Mouse (Mus musculus) cerebellum, adult 2 months (tissue): ENCODE measurements around the gene Timp2. TPM values are rescaled to one million over a fixed set of nuclear protein-coding genes. Genes with fewer than 3 reads are reported as not detected.

ENCODE experiments used
- DNase-seq, 2 experiments: peaks; one replicate each; pipeline ENCODE4 v3.0.0; 2021
- H3K27ac ChIP-seq: fragments of 200-500 bp; 2 replicates; pipeline ENCODE4 v1.5.1; 2012; ENCODE audit warnings: low read length, control low read depth, inconsistent platforms; ENCODE audit not compliant: insufficient read depth
- H3K27me3 ChIP-seq: fragments of 200-500 bp; 2 replicates; pipeline ENCODE4 v1.6.1; 2012; ENCODE audit warnings: inconsistent platforms, mild to moderate bottlenecking, low read length, moderate library complexity; ENCODE audit not compliant: control insufficient read depth, insufficient read depth
- H3K4me1 ChIP-seq: fragments of 200-500 bp; 2 replicates; pipeline ENCODE4 v1.6.1; 2011; ENCODE audit warnings: low read length; ENCODE audit not compliant: control insufficient read depth, insufficient read depth
- H3K4me3 ChIP-seq: fragments of 200-500 bp; replicated peaks from 2 replicates; pipeline ENCODE3; 2011; ENCODE audit warnings: mild to moderate bottlenecking, low read depth, low read length, control low read depth; ENCODE audit not compliant: insufficient read depth
- CTCF ChIP-seq: fragments of 200-500 bp; IDR thresholded peaks from 2 replicates; pipeline ENCODE4 v1.5.1; 2011; ENCODE audit warnings: low read depth, mild to moderate bottlenecking, control low read depth, low read length, moderate library complexity, borderline replicate concordance; ENCODE audit not compliant: insufficient read depth
- POLR2A ChIP-seq: fragments of 200-500 bp; IDR thresholded peaks from 2 replicates; pipeline ENCODE4 v1.6.1; 2011; ENCODE audit warnings: low read length, control low read depth, borderline replicate concordance; ENCODE audit not compliant: insufficient read depth
- WGBS: fragments of 180-500 bp; shearing (Covaris S2); methylation state at CpG from one replicate; pipeline ENCODE4 v1.1.7; 2018; 5-methylcytosine and 5-hydroxymethylcytosine counted together
- polyA plus RNA-seq: library from polyadenylated mRNA; depleted of rRNA; stranded (reverse); fragments of >200 nt; gene quantifications from 2 replicates; pipeline ENCODE4 v1.2.3, GENCODE M21; 2012

Timp2 gene
- polyA plus RNA-seq, 1 experiment, result 137 TPM

DNA sequence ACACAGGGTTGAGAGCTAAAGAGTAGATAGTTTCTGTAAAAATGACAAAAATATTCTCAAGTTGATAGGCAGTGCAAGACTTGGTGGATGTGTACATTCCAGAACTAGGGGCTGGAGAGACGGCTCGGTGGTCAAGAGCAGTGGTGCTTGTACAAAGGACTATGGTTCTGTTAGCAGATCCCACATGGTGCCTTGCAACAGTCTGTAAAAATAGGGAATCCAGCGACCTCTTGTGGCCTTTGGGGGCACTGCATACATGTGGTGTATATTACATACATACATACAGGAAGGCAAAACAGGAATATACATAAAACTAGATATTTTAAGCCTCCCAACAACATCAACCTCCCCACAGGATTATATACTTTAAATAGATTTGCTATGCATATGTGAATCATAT is 12.8 kb upstream of the Timp2 start:
- TF ChIP-seq CTCF (no peak), POLR2A (no peak)
- H3K4me1 ChIP-seq, result peaks cover 6% of the 10 kb centered on the region
- DNase-seq, result no peak
- H3K4me3 ChIP-seq, result no peak overlapping the region
- no peaks in the 10 kb centered on the region for H3K27me3 ChIP-seq
- no peak overlapping the region for H3K27ac ChIP-seq
- 67% methylated on average over 3 of the region's 3 CpGs for WGBS

DNA sequence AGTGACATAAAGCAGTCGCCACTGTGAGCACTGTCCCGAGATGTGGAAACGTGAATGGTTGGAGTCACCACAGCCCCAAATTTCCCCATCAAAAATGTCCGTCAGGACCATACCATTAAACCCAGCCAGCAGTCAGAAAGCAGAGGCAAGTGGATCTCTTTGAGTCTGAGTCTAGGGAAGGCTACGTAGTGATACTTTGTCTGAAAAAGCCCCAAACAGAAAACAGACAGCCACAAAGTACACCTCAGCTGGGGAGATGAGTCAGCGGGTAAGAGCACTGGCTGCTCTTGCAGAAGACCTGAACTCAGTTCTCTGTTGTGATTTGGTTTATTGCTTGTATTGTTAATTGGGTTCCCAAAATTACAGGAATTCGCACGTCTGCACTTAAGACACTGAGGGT is 11.0 kb upstream of the Timp2 start:
- TF ChIP-seq POLR2A, result no peak
- no peak for TF ChIP-seq CTCF
- H3K4me1 ChIP-seq, result peaks cover 11% of the 10 kb centered on the region
- H3K4me3 ChIP-seq, result no peak overlapping the region
- 92% methylated on average over 8 of the region's 8 CpGs for WGBS
- no peak for DNase-seq
- H3K27ac ChIP-seq, result no peak overlapping the region
- H3K27me3 ChIP-seq, result no peaks in the 10 kb centered on the region

DNA sequence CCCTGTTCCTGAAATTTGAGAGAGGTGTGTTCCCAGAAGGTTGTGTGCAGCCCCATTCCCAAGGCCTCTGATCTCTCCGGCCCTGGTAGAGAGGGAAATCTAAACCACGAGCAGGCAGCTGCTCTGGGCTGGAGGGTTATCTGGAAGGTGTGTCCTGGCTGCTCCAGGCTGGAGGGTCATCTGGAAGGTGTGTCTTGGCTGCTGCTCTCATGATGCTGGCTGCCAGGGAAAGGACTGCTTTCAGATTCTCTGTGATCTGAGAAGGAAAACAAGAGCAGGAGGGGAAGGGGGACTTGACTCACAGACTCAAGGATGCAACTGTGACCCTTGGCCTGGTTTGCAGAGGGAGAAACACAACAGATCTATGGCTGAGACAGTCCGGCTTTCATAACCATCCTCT is 10.6 kb upstream of the Timp2 start:
- TF ChIP-seq CTCF, result no peak
- TF ChIP-seq POLR2A, result no peak
- no peak for DNase-seq
- 77% methylated on average over 3 of the region's 3 CpGs for WGBS
- Histone ChIP-seq H3K27me3 (no peaks in the 10 kb centered on the region), H3K27ac (no peak overlapping the region), H3K4me1 (peaks cover 12% of the 10 kb centered on the region), H3K4me3 (no peak overlapping the region)

DNA sequence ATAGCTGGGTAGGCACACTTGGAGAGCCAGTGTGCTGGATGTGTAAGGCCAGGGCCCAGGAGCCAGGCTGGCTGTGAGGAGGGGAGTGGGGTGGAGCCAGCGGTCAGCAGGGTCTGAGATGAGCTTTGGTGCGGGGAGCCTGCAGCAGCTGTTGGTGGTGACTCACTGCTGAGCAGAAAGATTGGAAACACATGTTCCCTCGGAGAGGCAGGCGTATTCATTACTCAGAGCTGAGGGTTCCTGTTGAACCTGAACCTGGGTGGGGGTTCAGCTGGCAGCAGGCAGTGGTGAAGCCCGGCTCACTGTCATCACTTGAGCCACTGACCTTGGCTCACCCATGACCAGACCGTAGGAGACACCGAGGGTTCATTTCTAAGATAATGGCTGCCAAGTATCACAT is 9.6 kb upstream of the Timp2 start:
- H3K27me3 ChIP-seq, result no peaks in the 10 kb centered on the region
- no peak for DNase-seq
- TF ChIP-seq CTCF (no peak), POLR2A (no peak)

GRCm38 (mm10) chr11:118364021-118364420 is 8.5 kb upstream of the Timp2 start:
- TF ChIP-seq POLR2A (no peak), CTCF (no peak)
- Histone ChIP-seq H3K27ac (no peak overlapping the region), H3K27me3 (no peaks in the 10 kb centered on the region), H3K4me1 (peaks cover 19% of the 10 kb centered on the region), H3K4me3 (no peak overlapping the region)
- DNase-seq, result no peak
- WGBS, result 80% methylated on average over 4 of the region's 4 CpGs

More for the DNA sequence above, 9.6 kb upstream of the Timp2 start:
- Histone ChIP-seq H3K27ac (no peak overlapping the region), H3K4me3 (no peak overlapping the region), H3K4me1 (peaks cover 19% of the 10 kb centered on the region)
- WGBS, result 58% methylated on average over 7 of the region's 7 CpGs

DNA sequence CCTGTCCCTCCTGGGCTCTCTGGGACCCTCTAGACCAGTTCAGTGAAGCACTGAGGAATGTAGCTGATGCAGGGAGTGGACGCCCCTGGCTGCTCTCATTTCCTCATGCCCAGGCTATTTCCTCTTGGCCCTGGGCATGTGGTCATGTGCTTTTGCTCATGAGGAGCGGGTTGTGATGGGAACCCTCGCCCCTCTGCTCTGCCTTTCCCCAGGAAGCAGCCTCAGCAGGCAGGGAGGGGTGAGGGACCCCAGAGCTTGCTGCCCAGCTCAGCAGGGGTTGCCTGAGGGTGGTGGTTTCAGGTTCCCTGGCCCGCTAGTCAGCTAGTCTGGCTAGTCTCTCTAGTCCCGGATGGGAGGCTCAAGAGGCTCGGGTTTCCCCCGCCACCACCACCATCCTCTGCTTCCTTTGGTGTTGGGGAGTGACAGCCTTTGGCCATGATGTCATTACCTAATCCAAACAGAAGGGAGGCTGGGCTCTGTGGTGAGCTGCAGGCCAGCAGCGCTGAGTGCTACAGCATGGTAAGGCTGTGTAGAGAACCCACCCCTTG is 7.5 kb upstream of the Timp2 start:
- H3K4me3 ChIP-seq, result no peak overlapping the region
- WGBS, result 38% methylated on average over 8 of the region's 8 CpGs
- TF ChIP-seq POLR2A (no peak), CTCF (no peak)
- DNase-seq, result no peak
- H3K4me1 ChIP-seq, result peaks cover 19% of the 10 kb centered on the region
- no peaks in the 10 kb centered on the region for H3K27me3 ChIP-seq
- no peak overlapping the region for H3K27ac ChIP-seq

GRCm38 (mm10) chr11:118362501-118362900 is 7.0 kb upstream of the Timp2 start:
- Histone ChIP-seq H3K27me3 (no peaks in the 10 kb centered on the region), H3K27ac (no peak overlapping the region), H3K4me1 (peaks cover 19% of the 10 kb centered on the region), H3K4me3 (no peak overlapping the region)
- no peak for DNase-seq
- WGBS, result 70% methylated on average over 1 of the region's 1 CpGs
- no peak for TF ChIP-seq POLR2A
- TF ChIP-seq CTCF, result no peak

- no peak for TF ChIP-seq CTCF
- TF ChIP-seq POLR2A, result no peak
These were observed 5.4 kb upstream of the Timp2 start for GRCm38 (mm10) chr11:118360907-118361341.

More at GRCm38 (mm10) chr11:118360907-118361341, 5.4 kb upstream of the Timp2 start:
- H3K27me3 ChIP-seq, result no peaks in the 10 kb centered on the region
- WGBS, result 28% methylated on average over 10 of the region's 10 CpGs
- no peak overlapping the region for H3K27ac ChIP-seq
- no peak overlapping the region for H3K4me3 ChIP-seq
- H3K4me1 ChIP-seq, result peaks cover 19% of the 10 kb centered on the region
- peak in 1 of 2 experiments; percentile 25 for DNase-seq
